Mouse (Mus musculus) small intestine, adult 2 months (tissue): ENCODE results near the gene Gm7030.
"Not testable (repeated sequence)": the region's sequence is repeated elsewhere in the genome, so short reads cannot be mapped to it uniquely, and the experiment has no call there.

ENCODE experiments used
- CTCF ChIP-seq: fragments of 200-500 bp; IDR thresholded peaks from 2 replicates; pipeline ENCODE4 v1.5.1; 2012; ENCODE audit warnings: low read depth, mild to moderate bottlenecking, control low read depth, inconsistent platforms, low read length, moderate library complexity, mixed read lengths; ENCODE audit not compliant: insufficient replicate concordance, insufficient read length; ENCODE audit errors: extremely low read depth
- POLR2A ChIP-seq: fragments of 200-500 bp; IDR thresholded peaks from 2 replicates; pipeline ENCODE4 v1.6.1; 2012; ENCODE audit warnings: low read depth, mild to moderate bottlenecking, control low read depth, inconsistent platforms, low read length, moderate library complexity

GRCm38 (mm10) chr17:36121352-36122020 is 7.7 kb downstream of the Gm7030 start, which contains the start of gene Gm19684:
- not testable (repeated sequence) for TF ChIP-seq CTCF
- TF ChIP-seq POLR2A, result peak; percentile 66; the same call in 1 of the 2 replicates
